Mouse (Mus musculus) lung, adult 2 months (tissue): ENCODE measurements around the gene Gpnmb. TPM values are rescaled to one million over a fixed set of nuclear protein-coding genes. Genes with fewer than 3 reads are reported as not detected.
A peak's percentile ranks its signal among the peaks of the same experiment; 100 is the strongest.

ENCODE experiments used
- DNase-seq: peaks from one replicate; pipeline ENCODE4 v3.0.0; 2022
- H3K4me1 ChIP-seq: fragments of 200-500 bp; 2 replicates; pipeline ENCODE4 v1.6.1; 2011; ENCODE audit warnings: low read length; ENCODE audit not compliant: control insufficient read depth, insufficient read depth
- H3K4me3 ChIP-seq: fragments of 200-500 bp; replicated peaks from 2 replicates; pipeline ENCODE3; 2011; ENCODE audit warnings: low read depth, mild to moderate bottlenecking, control low read depth, low read length; ENCODE audit errors: extremely low read depth
- CTCF ChIP-seq: fragments of 200-500 bp; IDR thresholded peaks from 2 replicates; pipeline ENCODE4 v1.5.1; 2011; ENCODE audit warnings: mild to moderate bottlenecking, low read length, control low read depth; ENCODE audit not compliant: insufficient read depth
- POLR2A ChIP-seq: fragments of 200-500 bp; IDR thresholded peaks from 2 replicates; pipeline ENCODE4 v1.6.1; 2011; ENCODE audit warnings: low read depth, mild to moderate bottlenecking, control low read depth, low read length, borderline replicate concordance; ENCODE audit errors: extremely low read depth
- WGBS: fragments of 180-500 bp; shearing (Covaris S2); methylation state at CpG from one replicate; pipeline ENCODE4 v1.1.7; 2018; 5-methylcytosine and 5-hydroxymethylcytosine counted together
- polyA plus RNA-seq: library from polyadenylated mRNA; depleted of rRNA; stranded (reverse); fragments of >200 nt; gene quantifications from 2 replicates; pipeline ENCODE4 v1.2.3, GENCODE M21; 2012

Gpnmb gene
- polyA plus RNA-seq, 1 experiment, result 28.8 TPM

DNA sequence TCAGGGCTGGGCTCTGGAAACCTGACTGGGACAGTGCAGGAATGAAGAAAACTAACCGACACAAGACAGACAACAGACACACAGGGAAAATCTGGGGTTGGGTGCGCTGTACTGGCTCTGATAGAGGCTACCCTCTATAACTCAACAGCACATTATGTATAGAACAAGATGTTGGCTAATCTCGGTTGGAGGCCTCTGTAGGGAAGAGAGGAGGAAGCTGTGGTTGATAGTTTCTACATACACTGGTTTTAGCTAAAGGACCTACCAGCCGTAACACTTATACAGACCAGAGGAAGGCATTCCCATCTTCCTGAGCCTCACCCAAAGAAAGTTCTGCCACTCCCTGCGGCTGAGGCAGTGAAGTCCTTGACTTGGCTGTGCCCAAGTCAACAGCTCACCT is 9.8 kb upstream of the Gpnmb start:
- no peak for DNase-seq
- 75% methylated on average over 5 of the region's 5 CpGs for WGBS

DNA sequence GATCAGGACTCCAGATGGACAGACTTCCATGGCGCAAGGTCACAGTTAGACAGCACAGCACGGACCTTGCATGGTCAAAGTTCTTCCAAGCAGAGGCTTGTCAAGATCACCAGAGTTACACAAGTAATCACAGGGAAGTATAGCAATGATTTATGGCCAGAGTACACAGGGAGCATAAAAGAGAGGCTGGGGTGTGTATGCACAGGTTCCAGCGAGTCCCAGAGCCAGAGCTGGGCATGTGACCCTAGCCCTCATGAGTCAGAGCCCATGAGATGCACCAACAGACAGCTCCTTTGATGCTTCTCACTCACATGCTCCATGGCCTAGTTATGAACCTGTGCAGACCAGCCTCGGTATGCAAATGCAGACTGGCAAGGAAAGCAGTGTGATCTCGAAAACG is 8.3 kb upstream of the Gpnmb start:
- DNase-seq, result no peak
- no peaks in the 10 kb centered on the region; the same call in 1 of the 2 replicates for H3K4me1 ChIP-seq
- TF ChIP-seq POLR2A, result no peak
- TF ChIP-seq CTCF, result no peak
- H3K4me3 ChIP-seq, result no peak overlapping the region
- 91% methylated on average over 6 of the region's 6 CpGs for WGBS

More for the DNA sequence above, 9.8 kb upstream of the Gpnmb start:
- no peak overlapping the region for H3K4me3 ChIP-seq
- no peaks in the 10 kb centered on the region; the same call in 1 of the 2 replicates for H3K4me1 ChIP-seq
- TF ChIP-seq CTCF (no peak), POLR2A (no peak)

DNA sequence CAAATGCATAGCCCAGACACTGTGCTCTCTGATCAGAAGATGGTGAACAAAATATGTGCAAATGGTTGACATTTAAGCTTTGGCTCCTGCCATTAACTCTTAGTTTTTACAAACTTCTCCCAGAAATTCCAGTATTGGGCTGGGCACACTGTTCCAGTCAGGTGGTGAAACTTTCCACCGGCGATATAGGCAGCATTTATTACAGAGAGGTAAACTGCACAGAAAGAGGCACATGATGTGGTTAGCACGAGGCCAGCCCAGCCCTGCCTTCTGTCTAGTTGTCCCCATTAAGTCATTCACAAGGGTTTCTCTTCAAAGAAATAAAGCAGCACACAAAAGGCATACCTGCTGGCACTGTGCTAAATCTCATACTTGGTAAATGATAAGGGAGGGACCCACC is 7.6 kb upstream of the Gpnmb start:
- no peak overlapping the region for H3K4me3 ChIP-seq
- H3K4me1 ChIP-seq, result no peaks in the 10 kb centered on the region; the same call in 1 of the 2 replicates
- 82% methylated on average over 3 of the region's 3 CpGs for WGBS
- no peak for DNase-seq
- TF ChIP-seq CTCF, result no peak
- no peak for TF ChIP-seq POLR2A

DNA sequence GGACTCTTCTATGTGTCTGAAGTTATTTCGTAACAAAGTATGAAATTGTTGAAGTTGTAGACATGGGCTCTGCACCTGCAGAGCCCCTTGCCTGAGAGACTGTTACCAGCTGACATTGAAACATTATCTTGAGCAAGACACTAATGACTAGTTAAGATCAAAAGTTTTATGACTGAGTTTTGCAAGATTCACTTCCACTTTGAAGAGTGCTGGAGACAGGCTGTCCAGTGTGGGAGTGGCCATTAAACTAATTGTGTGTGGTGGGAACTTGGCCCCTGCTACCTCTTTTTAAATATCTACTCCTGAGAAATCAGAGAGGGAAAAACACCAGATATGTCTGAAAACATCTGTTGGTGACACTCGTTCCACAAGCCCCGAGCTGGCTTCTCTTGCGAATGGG is 5.1 kb upstream of the Gpnmb start:
- TF ChIP-seq CTCF, result no peak
- TF ChIP-seq POLR2A, result no peak
- no peak for DNase-seq
- no peak overlapping the region for H3K4me3 ChIP-seq
- peaks cover under 1% of the 10 kb centered on the region for H3K4me1 ChIP-seq
- WGBS, result 61% methylated on average over 4 of the region's 4 CpGs

DNA sequence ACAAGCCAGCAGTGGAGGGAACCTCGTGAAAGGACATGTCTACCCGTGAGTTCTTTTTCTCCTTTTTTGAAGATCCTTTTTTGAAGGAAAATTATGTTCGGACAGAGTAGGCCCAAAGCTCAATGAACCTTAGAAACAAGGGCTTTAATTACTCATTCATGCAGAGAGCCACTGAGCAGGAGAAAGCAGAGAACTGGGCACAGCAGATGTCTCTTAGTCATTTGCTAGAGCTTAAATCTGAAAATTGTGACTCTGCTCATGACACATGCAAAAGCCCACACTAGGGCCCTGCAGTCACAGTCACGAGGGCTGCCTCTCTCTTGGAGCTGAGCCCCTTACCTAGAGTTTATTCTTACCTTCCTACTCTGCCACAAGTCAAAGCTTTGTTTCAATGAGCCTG is 3.6 kb upstream of the Gpnmb start:
- TF ChIP-seq CTCF, result no peak
- no peak for TF ChIP-seq POLR2A
- 87% methylated on average over 4 of the region's 4 CpGs for WGBS
- no peak for DNase-seq

DNA sequence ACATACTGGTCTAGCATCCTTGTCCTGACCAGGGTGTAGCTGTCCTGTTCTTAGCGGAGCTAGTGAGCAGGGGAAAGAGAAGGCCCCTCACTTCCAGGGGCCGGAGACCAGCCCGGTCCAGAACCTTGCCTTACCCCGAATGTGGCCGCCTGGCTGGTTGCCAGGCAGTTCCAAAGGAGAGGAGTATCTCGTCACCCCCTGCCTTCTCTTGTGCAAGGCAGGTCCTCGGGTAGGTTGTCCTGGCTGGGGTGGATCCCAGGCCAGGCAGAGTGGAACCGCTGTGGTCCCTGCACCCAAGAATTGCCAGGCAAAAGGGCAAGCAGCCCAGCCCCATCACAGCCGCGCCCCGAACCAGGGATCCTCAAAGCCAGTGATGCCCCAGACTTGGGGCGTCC is 919 bp downstream of the Gpnmb start:
- 62% methylated on average over 12 of the region's 12 CpGs for WGBS
- TF ChIP-seq POLR2A (no peak), CTCF (no peak)
- no peak for DNase-seq
- Histone ChIP-seq H3K4me1 (peaks cover 14% of the 10 kb centered on the region), H3K4me3 (no peak overlapping the region)

More for the DNA sequence above, 3.6 kb upstream of the Gpnmb start:
- H3K4me3 ChIP-seq, result no peak overlapping the region
- H3K4me1 ChIP-seq, result peaks cover 8% of the 10 kb centered on the region

DNA sequence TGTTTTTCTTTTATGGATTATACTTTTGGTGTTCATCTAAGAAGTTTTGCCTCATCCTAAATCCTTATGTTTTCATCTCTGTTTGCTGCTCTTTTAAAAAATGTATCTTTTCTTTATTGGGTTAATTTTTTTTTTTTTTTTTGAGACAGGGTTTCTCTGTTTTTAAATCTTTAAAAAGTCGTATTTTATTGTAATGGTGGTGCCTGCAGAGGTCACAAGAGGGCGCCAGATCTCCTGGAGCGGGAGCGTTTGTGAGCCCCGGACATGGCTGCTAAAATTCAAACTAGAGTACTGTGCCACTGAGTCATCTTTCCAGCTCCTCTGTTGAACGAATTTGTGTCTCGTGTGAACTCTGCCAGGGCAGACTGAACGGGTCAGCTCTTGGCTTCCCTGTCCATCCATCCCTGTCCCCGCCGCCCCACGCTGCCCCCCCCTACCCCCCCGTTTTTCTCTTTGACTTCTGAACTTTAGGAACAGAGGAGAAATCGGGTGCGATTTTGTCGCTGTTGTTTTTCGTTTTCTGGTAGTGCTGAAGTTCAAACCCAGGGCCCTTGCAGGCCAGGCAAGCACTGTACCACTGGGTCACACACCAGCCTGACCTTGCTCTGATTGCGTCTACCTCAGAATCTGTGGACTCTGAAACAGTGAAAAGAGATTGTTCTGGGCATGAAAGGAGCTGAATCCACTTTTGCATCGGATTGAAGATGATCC is 3.3 kb downstream of the Gpnmb start:
- DNase-seq, result peak; percentile 46
- 13% methylated on average over 18 of the region's 18 CpGs for WGBS
- peak; percentile 73 for TF ChIP-seq CTCF
- TF ChIP-seq POLR2A, result no peak
- Histone ChIP-seq H3K4me3 (peak overlapping the region; percentile 7), H3K4me1 (peaks cover 14% of the 10 kb centered on the region)

DNA sequence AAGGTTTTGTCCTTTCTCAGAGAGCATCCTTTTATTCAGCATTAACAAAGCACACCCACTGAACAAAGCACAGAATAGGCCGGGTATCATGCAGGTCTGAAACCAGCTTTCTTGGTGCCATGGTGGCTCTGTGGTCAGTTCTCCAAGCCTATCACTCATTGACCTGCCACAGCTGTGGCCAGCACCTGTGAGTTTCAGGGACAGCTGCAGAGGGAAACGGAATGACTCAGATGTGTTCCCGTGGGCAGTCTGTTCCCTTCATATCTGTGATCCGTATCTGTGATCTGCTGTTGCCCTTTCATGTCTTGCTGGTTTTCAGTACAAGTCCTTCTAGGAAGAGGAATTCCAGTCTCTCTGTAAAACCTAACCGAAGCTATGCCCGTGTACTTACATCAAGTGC is 10.2 kb downstream of the Gpnmb start:
- Histone ChIP-seq H3K4me3 (no peak overlapping the region), H3K4me1 (no peaks in the 10 kb centered on the region)
- DNase-seq, result no peak
- 75% methylated on average over 6 of the region's 6 CpGs for WGBS
- TF ChIP-seq CTCF (no peak), POLR2A (no peak)

DNA sequence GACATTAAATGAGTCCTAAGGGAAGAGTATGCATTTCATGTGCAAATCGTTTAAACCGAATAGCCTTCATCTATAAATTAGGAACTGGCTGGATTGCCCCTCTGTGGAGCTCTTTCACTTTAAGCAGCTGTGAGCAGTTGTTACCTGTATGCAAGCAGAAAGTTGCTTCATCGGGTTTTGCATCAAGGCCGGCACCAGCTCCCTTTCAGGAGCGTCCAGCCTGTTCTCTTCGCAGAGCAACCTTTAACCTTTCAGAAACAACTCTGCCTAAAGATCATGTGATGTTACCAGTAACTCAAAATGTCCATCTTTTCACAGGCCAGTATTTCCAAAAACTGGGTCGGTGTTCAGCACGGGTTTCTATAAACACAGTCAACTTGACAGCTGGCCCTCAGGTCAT is 10.6 kb downstream of the Gpnmb start:
- no peak for DNase-seq
- TF ChIP-seq CTCF, result no peak
- no peak for TF ChIP-seq POLR2A
- Histone ChIP-seq H3K4me3 (no peak overlapping the region), H3K4me1 (no peaks in the 10 kb centered on the region)
- 76% methylated on average over 8 of the region's 8 CpGs for WGBS

DNA sequence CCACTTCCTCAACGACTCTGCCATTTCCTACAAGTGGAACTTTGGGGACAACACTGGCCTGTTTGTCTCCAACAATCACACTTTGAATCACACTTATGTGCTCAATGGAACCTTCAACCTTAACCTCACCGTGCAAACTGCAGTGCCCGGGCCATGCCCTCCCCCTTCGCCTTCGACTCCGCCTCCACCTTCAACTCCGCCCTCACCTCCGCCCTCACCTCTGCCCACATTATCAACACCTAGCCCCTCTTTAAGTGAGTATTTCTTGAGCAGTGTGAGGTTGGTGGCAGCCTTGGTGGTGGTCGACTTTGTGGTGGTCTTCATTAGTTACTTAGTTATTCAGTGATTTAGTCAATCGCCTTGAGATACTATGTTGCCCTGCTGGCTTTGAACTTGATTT is 11.5 kb downstream of the Gpnmb start:
- WGBS, result 66% methylated on average over 10 of the region's 10 CpGs
- Histone ChIP-seq H3K4me1 (no peaks in the 10 kb centered on the region), H3K4me3 (no peak overlapping the region)
- TF ChIP-seq POLR2A (no peak), CTCF (no peak)
- no peak for DNase-seq
